Mouse (Mus musculus): ENCODE results near the gene Gm3486. TPM values are rescaled to one million over a fixed set of nuclear protein-coding genes. Genes with fewer than 3 reads are reported as not detected.
"Not testable (repeated sequence)": the region's sequence is repeated elsewhere in the genome, so short reads cannot be mapped to it uniquely, and the experiment has no call there.

Gm3486 gene
- polyA plus RNA-seq (2016; fragmentation: Nextera tagmentation; extraction: Ambion mirVana): not detected in 2 replicates

- H3K36me3 ChIP-seq; H3K27ac ChIP-seq; H3K4me3 ChIP-seq; ATAC-seq (ENCODE audit: low FRiP score, low read depth); H3K9ac ChIP-seq; H3K4me2 ChIP-seq (replicated peaks); H3K27me3 ChIP-seq (replicated peaks); H3K4me1 ChIP-seq; H3K9me3 ChIP-seq: not testable (repeated sequence)
Observed at GRCm38 (mm10) chr14:41489385-41489784, at the start of gene Gm3486. Gm3486 (minus strand) TSS chr14:41489485.

- ATAC-seq (ENCODE audit: low FRiP score, low read depth); H3K27ac ChIP-seq; H3K4me1 ChIP-seq; H3K36me3 ChIP-seq; H3K9ac ChIP-seq; H3K9me3 ChIP-seq; H3K4me2 ChIP-seq (replicated peaks); H3K27me3 ChIP-seq (replicated peaks); H3K4me3 ChIP-seq: not testable (repeated sequence)
- WGBS: 85% methylated on average over 1 of the region's 1 CpGs
Observed at GRCm38 (mm10) chr14:41524695-41525094, 35.4 kb upstream of the Gm3486 start.

GRCm38 (mm10) chr14:41520683-41521082, 31.4 kb upstream of the Gm3486 start:
- H3K9ac ChIP-seq; H3K9me3 ChIP-seq; H3K27ac ChIP-seq; H3K36me3 ChIP-seq; H3K27me3 ChIP-seq (replicated peaks); H3K4me2 ChIP-seq (replicated peaks); ATAC-seq (ENCODE audit: low FRiP score, low read depth); H3K4me3 ChIP-seq; H3K4me1 ChIP-seq: not testable (repeated sequence)
- 75% methylated on average over 5 of the region's 5 CpGs for WGBS

- not testable (repeated sequence) for H3K27me3 ChIP-seq (replicated peaks); H3K27ac ChIP-seq; H3K4me2 ChIP-seq (replicated peaks); H3K9ac ChIP-seq; H3K4me1 ChIP-seq; H3K9me3 ChIP-seq; H3K36me3 ChIP-seq; H3K4me3 ChIP-seq; ATAC-seq (ENCODE audit: low FRiP score, low read depth)
- WGBS: no CpG with 5 or more reads among the region's 2 CpGs
Observed at GRCm38 (mm10) chr14:41453418-41453817, 35.9 kb downstream of the Gm3486 start, which contains the start of gene Gm7954. Gm7954 (minus strand) TSS chr14:41453518.

Other genes starting within 250 kb of the Gm3486 start
- gene Gm2832, start 210.7 kb downstream of the Gm3486 start, polyA plus RNA-seq (2016; fragmentation: Nextera tagmentation; extraction: Ambion mirVana): 0.10 TPM in 1 of 2 replicates, not detected in the other
- not detected in 2 replicates for gene Gm5798, start 140.9 kb downstream of the Gm3486 start, polyA plus RNA-seq (2016; fragmentation: Nextera tagmentation; extraction: Ambion mirVana)
- not detected in 2 replicates for gene Gm7945, start 103.1 kb downstream of the Gm3486 start, polyA plus RNA-seq (2016; fragmentation: Nextera tagmentation; extraction: Ambion mirVana)
- gene Gm6482, start 81.2 kb downstream of the Gm3486 start, polyA plus RNA-seq (2016; fragmentation: Nextera tagmentation; extraction: Ambion mirVana): not detected in 2 replicates
- gene Gm7954, start 36.0 kb downstream of the Gm3486 start, polyA plus RNA-seq (2016; fragmentation: Nextera tagmentation; extraction: Ambion mirVana): not detected in 2 replicates
- gene Gm7970, start 66.1 kb upstream of the Gm3486 start, polyA plus RNA-seq (2016; fragmentation: Nextera tagmentation; extraction: Ambion mirVana): not detected in 2 replicates
- not detected in 2 replicates for gene 1700049E17Rik2, start 83.7 kb upstream of the Gm3486 start, polyA plus RNA-seq (2016; fragmentation: Nextera tagmentation; extraction: Ambion mirVana)
- not detected in 2 replicates for gene Gm3072, start 135.1 kb upstream of the Gm3486 start, polyA plus RNA-seq (2016; fragmentation: Nextera tagmentation; extraction: Ambion mirVana)
- not detected in 2 replicates for gene Gm3676, start 157.0 kb upstream of the Gm3486 start, polyA plus RNA-seq (2016; fragmentation: Nextera tagmentation; extraction: Ambion mirVana)
- gene Gm8068, start 212.4 kb upstream of the Gm3486 start, polyA plus RNA-seq (2016; fragmentation: Nextera tagmentation; extraction: Ambion mirVana): not detected in 2 replicates